Mouse (Mus musculus) bone marrow, adult 2 months (tissue): Measurements from ENCODE around the gene Klk12.

Experiments
- CTCF ChIP-seq: fragments of 200-500 bp; IDR thresholded peaks from 2 replicates; pipeline ENCODE4 v1.5.1; 2011; ENCODE audit warnings: low read length, control low read depth; ENCODE audit not compliant: control insufficient read depth, insufficient read depth
- POLR2A ChIP-seq: fragments of 200-500 bp; IDR thresholded peaks from 2 replicates; pipeline ENCODE4 v1.6.1; 2011; ENCODE audit warnings: low read depth, mild to moderate bottlenecking, control low read depth, low read length, borderline replicate concordance; ENCODE audit not compliant: control insufficient read depth

DNA sequence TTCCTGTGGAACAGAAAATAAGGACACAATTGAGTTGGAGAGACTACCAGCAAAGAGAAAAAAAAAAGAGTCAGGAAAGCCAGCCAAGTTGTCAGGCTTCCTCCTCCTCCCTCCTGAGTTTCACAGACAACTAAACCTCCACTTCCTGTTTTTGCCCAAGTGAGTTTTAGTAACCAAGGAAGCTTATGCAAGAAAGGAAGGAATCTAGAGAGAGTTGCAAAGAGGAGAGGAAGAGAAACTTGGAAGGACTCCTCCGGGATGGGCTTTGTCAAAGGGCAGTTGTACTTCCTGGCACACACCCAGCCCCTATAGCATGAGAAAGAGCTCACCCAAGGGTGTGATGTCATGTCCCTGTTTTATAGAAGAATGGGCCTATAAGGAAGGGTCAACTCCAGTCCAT lies 20.9 kb upstream of the Klk12 start:
- no peak for TF ChIP-seq POLR2A
- TF ChIP-seq CTCF: no peak
